Mouse (Mus musculus): ENCODE results near the gene Mdm2.

DNA sequence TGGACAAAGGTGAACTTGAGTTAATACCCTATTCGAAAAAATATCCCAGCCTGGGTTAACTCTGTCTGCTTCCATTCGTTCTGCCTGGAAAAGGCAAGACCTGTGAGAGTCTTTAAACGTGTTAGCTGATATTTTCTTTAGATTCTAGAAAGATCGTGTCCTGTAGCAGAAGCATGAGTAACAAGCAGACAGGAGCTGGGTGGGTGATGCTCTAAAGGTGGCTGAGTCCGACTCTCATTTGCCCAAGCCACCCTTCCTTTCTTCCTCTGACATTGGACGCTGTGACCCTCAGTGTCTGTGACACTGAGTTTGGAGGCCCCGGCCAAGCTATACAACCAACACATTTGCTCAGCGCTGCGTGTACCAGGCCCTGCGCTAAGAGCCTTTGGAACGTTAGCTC is 65.7 kb downstream of the Mdm2 start:
- TF ChIP-seq EP300 (IDR thresholded peaks at IDR 0.05; ENCODE audit: low read depth) (no peak), CTCF (IDR thresholded peaks at IDR 0.05; ENCODE audit: low read depth) (no peak)
